Comparison of ENCODE assay signal across 27 mouse cellular contexts in genomic region chr17:25638442-25638841, GRCm38 (mm10). TPM values are rescaled to one million over a fixed set of nuclear protein-coding genes. Genes with fewer than 3 reads are reported as not detected.
A peak's percentile ranks its signal among the peaks of the same experiment; 100 is the strongest.
DNase-seq lines count a peak whose midpoint lies in the region; ATAC-seq and TF ChIP-seq lines count a peak whose summit lies in the region.
"Had no signal": no experiment of that assay in that cellular context is flagged by ENCODE, and none has a peak within 500 bp of the region (broad histone marks: within the 10 kb centered on the region; RNA-seq: fewer than 3 reads in every experiment).

No protein-coding gene starts in this region.

- no peaks in the 10 kb centered on the region for H3K79me2 ChIP-seq in liver, adult 2 months (ENCODE audit: control insufficient read depth, insufficient read depth, low read length)

- no peak overlapping the region for H3K4me2 ChIP-seq in hindbrain, embryonic 14.5 days (replicated peaks)
- no peak overlapping the region for H3K4me2 ChIP-seq in liver, embryonic 11.5 days
- H3K4me2 ChIP-seq in embryonic facial prominence, embryonic 11.5 days (ENCODE audit: low read depth, low read length), result no peak overlapping the region
- no peak overlapping the region for H3K4me2 ChIP-seq in limb, embryonic 11.5 days (ENCODE audit: low read depth, severe bottlenecking)
- H3K4me2 ChIP-seq: forebrain, embryonic 13.5 days; heart, embryonic 13.5 days; midbrain, embryonic 13.5 days had no signal

- no peak for ATAC-seq in hindbrain, embryonic 14.5 days (ENCODE audit: low FRiP score)
- no peak for ATAC-seq in liver, embryonic 11.5 days (replicated peaks; ENCODE audit: low FRiP score)
- no peak for ATAC-seq in embryonic facial prominence, embryonic 11.5 days (replicated peaks; ENCODE audit: insufficient number of reproducible peaks, low FRiP score, low TSS enrichment, low read depth)
- ATAC-seq in limb, embryonic 11.5 days (ENCODE audit: insufficient number of reproducible peaks, low FRiP score, low TSS enrichment, low read depth), result no peak
- ATAC-seq: forebrain, embryonic 13.5 days; hindbrain, postnatal 0 days; lung, postnatal 0 days; midbrain, embryonic 13.5 days; Patski had no signal

- no peak for TF ChIP-seq POLR2A in liver, adult 2 months (IDR thresholded peaks at IDR 0.05; ENCODE audit: extremely low read depth, insufficient read depth, low read length)

- H3K27ac ChIP-seq in hindbrain, embryonic 10.5 days, result peak overlapping the region; percentile 86
- no peak overlapping the region for H3K27ac ChIP-seq in hindbrain, embryonic 14.5 days
- H3K27ac ChIP-seq in liver, adult 2 months (replicated peaks; ENCODE audit: insufficient read depth, low read depth, low read length), result no peak overlapping the region
- H3K27ac ChIP-seq in liver, embryonic 11.5 days (ENCODE audit: low read depth, low read length), result no peak overlapping the region
- H3K27ac ChIP-seq in embryonic facial prominence, embryonic 11.5 days (replicated peaks; ENCODE audit: low read depth, low read length), result peak overlapping the region; percentile 41; the same call in 1 of the 2 replicates
- 0 out of 2 replicates have a peak overlapping the region, but pooled peaks have one; percentile 25 for H3K27ac ChIP-seq in limb, embryonic 11.5 days (replicated peaks; ENCODE audit: low read depth, low read length)
- H3K27ac ChIP-seq: forebrain, embryonic 13.5 days; heart, embryonic 13.5 days; hindbrain, postnatal 0 days; macrophage; midbrain, embryonic 13.5 days had no signal

- H3K36me3 ChIP-seq in hindbrain, embryonic 10.5 days, result peaks cover 27% of the 10 kb centered on the region
- H3K36me3 ChIP-seq in hindbrain, embryonic 14.5 days (replicated peaks; ENCODE audit: control insufficient read depth, insufficient read depth), result no peaks in the 10 kb centered on the region
- no peaks in the 10 kb centered on the region for H3K36me3 ChIP-seq in liver, adult 2 months (ENCODE audit: control insufficient read depth, insufficient read depth, low read length)
- H3K36me3 ChIP-seq in liver, embryonic 11.5 days (ENCODE audit: control insufficient read depth, insufficient read depth, low read length), result no peaks in the 10 kb centered on the region; the same call in 1 of the 2 replicates
- no peaks in the 10 kb centered on the region for H3K36me3 ChIP-seq in embryonic facial prominence, embryonic 11.5 days (replicated peaks; ENCODE audit: control insufficient read depth, insufficient read depth, low read depth, low read length)
- H3K36me3 ChIP-seq in limb, embryonic 11.5 days (ENCODE audit: control insufficient read depth, insufficient read depth, low read length), result no peaks in the 10 kb centered on the region

- no peak for DNase-seq in hindbrain, embryonic 10.5 days (ENCODE audit: low spot score)
- DNase-seq in hindbrain, embryonic 14.5 days (ENCODE audit: low spot score), result no peak
- peak; percentile 56 for DNase-seq in liver, adult 2 months (ENCODE audit: extremely low read depth, low read depth, low spot score)
- DNase-seq in liver, embryonic 11.5 days (ENCODE audit: low spot score), result no peak
- DNase-seq in embryonic facial prominence, embryonic 11.5 days (ENCODE audit: low spot score), result no peak
- no peak for DNase-seq in limb, embryonic 11.5 days (ENCODE audit: low spot score)
- DNase-seq in left cerebral cortex, adult 9 months (ENCODE audit: low spot score in 2 of 2), result no peak
- DNase-seq: adrenal gland, postnatal 14 days; cerebellum, adult 11-12 months; cerebellum, adult 9-11 months; embryo, embryonic 11 days; gastrocnemius, postnatal 10 days; heart, postnatal 14 days; kidney, adult 11 months; kidney, postnatal 25 days; lung, adult 18-20 months; retina, postnatal 1 day; right cerebral cortex, postnatal 14 days; thymus, postnatal 4 days had no signal

- no peak overlapping the region for H3K4me3 ChIP-seq in hindbrain, embryonic 10.5 days
- H3K4me3 ChIP-seq in hindbrain, embryonic 14.5 days (replicated peaks; ENCODE audit: low read length), result no peak overlapping the region
- no peak overlapping the region for H3K4me3 ChIP-seq in liver, adult 2 months (ENCODE audit: insufficient read depth, low read depth, low read length)
- H3K4me3 ChIP-seq in liver, embryonic 11.5 days (ENCODE audit: low read depth, low read length), result no peak overlapping the region
- H3K4me3 ChIP-seq in embryonic facial prominence, embryonic 11.5 days (ENCODE audit: low read depth, low read length), result no peak overlapping the region
- H3K4me3 ChIP-seq in limb, embryonic 11.5 days (ENCODE audit: low read depth, low read length), result no peak overlapping the region
- H3K4me3 ChIP-seq: erythroblast, embryonic 14.5 days; forebrain, embryonic 13.5 days; heart, embryonic 13.5 days; midbrain, embryonic 13.5 days had no signal

- no peak for TF ChIP-seq CTCF in liver, adult 2 months (IDR thresholded peaks at IDR 0.05; ENCODE audit: low read depth, low read length)

- no peak overlapping the region for H3K9ac ChIP-seq in hindbrain, embryonic 14.5 days
- no peak overlapping the region for H3K9ac ChIP-seq in liver, adult 2 months (ENCODE audit: low read depth, low read length)
- no peak overlapping the region for H3K9ac ChIP-seq in liver, embryonic 11.5 days (ENCODE audit: low read depth, low read length)
- H3K9ac ChIP-seq in embryonic facial prominence, embryonic 11.5 days (replicated peaks; ENCODE audit: low read length), result no peak overlapping the region
- H3K9ac ChIP-seq in limb, embryonic 11.5 days (ENCODE audit: low read length), result no peak overlapping the region
- H3K9ac ChIP-seq: forebrain, embryonic 13.5 days; heart, embryonic 13.5 days; midbrain, embryonic 13.5 days had no signal

- no peaks in the 10 kb centered on the region for H3K27me3 ChIP-seq in hindbrain, embryonic 10.5 days (ENCODE audit: insufficient read depth, poor library complexity, severe bottlenecking)
- H3K27me3 ChIP-seq in hindbrain, embryonic 14.5 days (ENCODE audit: control insufficient read depth, insufficient read depth, low read length), result no peaks in the 10 kb centered on the region
- no peaks in the 10 kb centered on the region for H3K27me3 ChIP-seq in liver, adult 2 months (ENCODE audit: control insufficient read depth, insufficient read depth, low read length)
- no peaks in the 10 kb centered on the region for H3K27me3 ChIP-seq in liver, embryonic 11.5 days (replicated peaks; ENCODE audit: control insufficient read depth, insufficient read depth, low read length)
- no peaks in the 10 kb centered on the region for H3K27me3 ChIP-seq in embryonic facial prominence, embryonic 11.5 days (ENCODE audit: control insufficient read depth, insufficient read depth, low read length)
- H3K27me3 ChIP-seq in limb, embryonic 11.5 days (ENCODE audit: control insufficient read depth, insufficient read depth, low read length), result no peaks in the 10 kb centered on the region
- H3K27me3 ChIP-seq: forebrain, embryonic 13.5 days; heart, embryonic 13.5 days; midbrain, embryonic 13.5 days; Patski had no signal

- peaks cover 66% of the 10 kb centered on the region for H3K4me1 ChIP-seq in hindbrain, embryonic 10.5 days (replicated peaks)
- peaks cover 23% of the 10 kb centered on the region for H3K4me1 ChIP-seq in hindbrain, embryonic 14.5 days (replicated peaks; ENCODE audit: control insufficient read depth, insufficient read depth, low read length)
- peaks cover 8% of the 10 kb centered on the region for H3K4me1 ChIP-seq in liver, adult 2 months (ENCODE audit: control insufficient read depth, insufficient read depth, low read length)
- no peaks in the 10 kb centered on the region; the same call in 1 of the 2 replicates for H3K4me1 ChIP-seq in liver, embryonic 11.5 days (replicated peaks; ENCODE audit: control insufficient read depth, insufficient read depth, low read length)
- 0 out of 2 replicates have a peak, but pooled peaks cover 2% of the 10 kb centered on the region for H3K4me1 ChIP-seq in embryonic facial prominence, embryonic 11.5 days (ENCODE audit: control insufficient read depth, insufficient read depth, low read length)
- peaks cover 35% of the 10 kb centered on the region for H3K4me1 ChIP-seq in limb, embryonic 11.5 days (ENCODE audit: control insufficient read depth, insufficient read depth, low read length)

- WGBS in hindbrain, embryonic 10.5 days, result 86% methylated on average over 4 of the region's 4 CpGs
- WGBS in hindbrain, embryonic 14.5 days, result 91% methylated on average over 4 of the region's 4 CpGs
- WGBS in liver, adult 2 months, result 50% methylated on average over 4 of the region's 4 CpGs
- WGBS in liver, embryonic 11.5 days, result 76% methylated on average over 4 of the region's 4 CpGs
- 83% methylated on average over 4 of the region's 4 CpGs for WGBS in embryonic facial prominence, embryonic 11.5 days
- WGBS in limb, embryonic 11.5 days, result 81% methylated on average over 4 of the region's 4 CpGs

- no peaks in the 10 kb centered on the region for H3K9me3 ChIP-seq in hindbrain, embryonic 10.5 days
- no peaks in the 10 kb centered on the region for H3K9me3 ChIP-seq in hindbrain, embryonic 14.5 days (ENCODE audit: control insufficient read depth, low read length)
- no peaks in the 10 kb centered on the region for H3K9me3 ChIP-seq in liver, embryonic 11.5 days (ENCODE audit: control insufficient read depth, low read length)
- no peaks in the 10 kb centered on the region for H3K9me3 ChIP-seq in embryonic facial prominence, embryonic 11.5 days (replicated peaks; ENCODE audit: control insufficient read depth, low read length)
- H3K9me3 ChIP-seq in limb, embryonic 11.5 days (ENCODE audit: control insufficient read depth, low read length), result no peaks in the 10 kb centered on the region
- H3K9me3 ChIP-seq: forebrain, embryonic 13.5 days; heart, embryonic 13.5 days; midbrain, embryonic 13.5 days had no signal

RNA-seq across cellular contexts. Expression of gene Lmf1, which starts 59.6 kb away (rescaled TPM):
- 27.3 and 29.4 TPM in 2 replicates for polyA plus RNA-seq in hindbrain, embryonic 10.5 days (2016; fragmentation: Nextera tagmentation; extraction: Ambion mirVana)
- 22.4 and 24.9 TPM in 2 replicates for polyA plus RNA-seq in hindbrain, embryonic 14.5 days (2014; fragmentation: Nextera tagmentation; extraction: Ambion mirVana)
- 26.9 and 31.3 TPM in 2 replicates for total RNA-seq in liver, adult 2 months (2014; rRNA removed)
- 35.2 and 38.4 TPM in 2 replicates for polyA plus RNA-seq in liver, adult 2 months (2012; rRNA removed)
- polyA plus RNA-seq in liver, embryonic 11.5 days (2014; fragmentation: Nextera tagmentation; extraction: Ambion mirVana), result 23.8 and 29.1 TPM in 2 replicates
- polyA plus RNA-seq in embryonic facial prominence, embryonic 11.5 days (2014; fragmentation: Nextera tagmentation; extraction: Ambion mirVana), result 24.9 and 25.7 TPM in 2 replicates
- 22.5 and 23.8 TPM in 2 replicates for polyA plus RNA-seq in limb, embryonic 11.5 days (2014; fragmentation: Nextera tagmentation; extraction: Ambion mirVana)

Comparison
In these comparisons a context has a peak if more than half of its experiments do, and no peak if none do; other contexts are left out.
1. H3K27ac ChIP-seq: peak in hindbrain, embryonic 10.5 days (single experiment), embryonic facial prominence, embryonic 11.5 days (single experiment) and limb, embryonic 11.5 days (single experiment); none in hindbrain, embryonic 14.5 days (single experiment), liver, adult 2 months (single experiment) and liver, embryonic 11.5 days (single experiment).